In genomic region chr5:105679261-105679660, GRCm38 (mm10) we compare ENCODE assay signal across 30 mouse cellular contexts. TPM values are rescaled to one million over a fixed set of nuclear protein-coding genes. Genes with fewer than 3 reads are reported as not detected.
A peak's percentile ranks its signal among the peaks of the same experiment; 100 is the strongest.
DNase-seq lines count a peak whose midpoint lies in the region; ATAC-seq and TF ChIP-seq lines count a peak whose summit lies in the region.
"Had no signal": no experiment of that assay in that cellular context is flagged by ENCODE, and none has a peak within 500 bp of the region (broad histone marks: within the 10 kb centered on the region; RNA-seq: fewer than 3 reads in every experiment).

No protein-coding gene starts in this region.

- WGBS in liver, postnatal 0 days (ENCODE audit: insufficient replicate concordance), result 47% methylated on average over 4 of the region's 4 CpGs
- WGBS in liver, embryonic 11.5 days, result 49% methylated on average over 4 of the region's 4 CpGs
- 74% methylated on average over 4 of the region's 4 CpGs for WGBS in limb, embryonic 12.5 days

- H3K27ac ChIP-seq in liver, postnatal 0 days (ENCODE audit: low read depth), result no peak overlapping the region
- H3K27ac ChIP-seq in liver, embryonic 11.5 days (ENCODE audit: low read depth, low read length), result no peak overlapping the region
- no peak overlapping the region for H3K27ac ChIP-seq in MEL (ENCODE audit: control insufficient read depth, low read depth, low read length)
- peak overlapping the region; percentile 86; the same call in 1 of the 2 replicates for H3K27ac ChIP-seq in limb, embryonic 12.5 days
- H3K27ac ChIP-seq: embryonic facial prominence, embryonic 13.5 days; forebrain, embryonic 12.5 days; heart, adult 2 months; hindbrain, embryonic 13.5 days; intestine, embryonic 15.5 days had no signal

- no peaks in the 10 kb centered on the region for H3K27me3 ChIP-seq in liver, postnatal 0 days (ENCODE audit: insufficient read depth, low read length)
- H3K27me3 ChIP-seq in liver, embryonic 11.5 days (replicated peaks; ENCODE audit: control insufficient read depth, insufficient read depth, low read length), result no peaks in the 10 kb centered on the region
- H3K27me3 ChIP-seq in MEL (ENCODE audit: control insufficient read depth in 1 of 2, insufficient read depth in 2 of 2, low read length in 2 of 2), result no peaks in the 10 kb centered on the region
- no peaks in the 10 kb centered on the region for H3K27me3 ChIP-seq in limb, embryonic 12.5 days
- H3K27me3 ChIP-seq: embryonic facial prominence, embryonic 13.5 days; forebrain, embryonic 12.5 days; hindbrain, embryonic 13.5 days; intestine, embryonic 15.5 days had no signal

- no peak for TF ChIP-seq POLR2A in MEL (IDR thresholded peaks at IDR 0.05; ENCODE audit: control insufficient read depth in 1 of 2, insufficient read depth in 1 of 2, low read depth in 1 of 2, low read length in 2 of 2, poor library complexity in 1 of 2)

- H3K79me2 ChIP-seq in MEL (ENCODE audit: control insufficient read depth, insufficient read depth, low read length, poor library complexity), result no peaks in the 10 kb centered on the region

- no peak for TF ChIP-seq EP300 in liver, postnatal 0 days (IDR thresholded peaks at IDR 0.05; ENCODE audit: low read depth)
- 0 out of 4 replicates have a peak, but pooled peaks of 1 of the 2 experiments have one; percentile 10 for TF ChIP-seq EP300 in MEL (IDR thresholded peaks at IDR 0.05; ENCODE audit: low read depth in 1 of 2, low read length in 2 of 2)

- DNase-seq in liver, postnatal 0 days, result peak; percentile 2
- no peak for DNase-seq in liver, embryonic 11.5 days (ENCODE audit: low spot score)
- DNase-seq in 416B (ENCODE audit: low read depth), result peak; percentile 79
- peak; percentile 57 for DNase-seq in MEL (ENCODE audit: low read depth, low spot score)
- no peak for DNase-seq in kidney, adult 11 months
- DNase-seq in heart, adult 9 months (ENCODE audit: low spot score in 2 of 2), result no peak
- no peak for DNase-seq in lung, postnatal 4 days
- DNase-seq: adrenal gland, adult 8-10 months; adrenal gland, postnatal 25 days; cerebellum, adult 11 months; cerebellum, adult 2 months; cerebellum, adult 9-11 months; cerebellum, postnatal 25 days; gastrocnemius, postnatal 10 days; gastrocnemius, postnatal 36 days; heart, adult 2 months; heart, postnatal 36 days had no signal

- no peaks in the 10 kb centered on the region for H3K9me3 ChIP-seq in liver, postnatal 0 days (ENCODE audit: low read length)
- H3K9me3 ChIP-seq in liver, embryonic 11.5 days (ENCODE audit: control insufficient read depth, low read length), result no peaks in the 10 kb centered on the region
- no peaks in the 10 kb centered on the region for H3K9me3 ChIP-seq in MEL (replicated peaks; ENCODE audit: insufficient read depth, low read length)
- no peaks in the 10 kb centered on the region for H3K9me3 ChIP-seq in limb, embryonic 12.5 days
- H3K9me3 ChIP-seq: embryonic facial prominence, embryonic 10.5 days; embryonic facial prominence, embryonic 13.5 days; forebrain, embryonic 12.5 days; hindbrain, embryonic 10.5 days; hindbrain, embryonic 13.5 days; intestine, embryonic 15.5 days had no signal

- no peak overlapping the region for H3K4me3 ChIP-seq in liver, postnatal 0 days (ENCODE audit: low read depth, low read length)
- no peak overlapping the region for H3K4me3 ChIP-seq in liver, embryonic 11.5 days (ENCODE audit: low read depth, low read length)
- no peak overlapping the region for H3K4me3 ChIP-seq in MEL (ENCODE audit: control insufficient read depth in 1 of 2, insufficient read depth in 1 of 2, low read depth in 2 of 2, low read length in 2 of 2)
- no peak overlapping the region for H3K4me3 ChIP-seq in limb, embryonic 12.5 days (replicated peaks)
- H3K4me3 ChIP-seq: embryonic facial prominence, embryonic 10.5 days; embryonic facial prominence, embryonic 13.5 days; erythroblast, embryonic 14.5 days; forebrain, embryonic 12.5 days; heart, adult 2 months; hindbrain, embryonic 10.5 days; hindbrain, embryonic 13.5 days; intestine, embryonic 15.5 days had no signal

- no peak overlapping the region for H3K4me2 ChIP-seq in liver, postnatal 0 days (ENCODE audit: low read depth, low read length)
- H3K4me2 ChIP-seq in liver, embryonic 11.5 days, result no peak overlapping the region
- H3K4me2 ChIP-seq in limb, embryonic 12.5 days, result no peak overlapping the region
- H3K4me2 ChIP-seq: embryonic facial prominence, embryonic 13.5 days; forebrain, embryonic 12.5 days; heart, embryonic 11.5 days; hindbrain, embryonic 13.5 days; intestine, embryonic 15.5 days had no signal

- no peak for TF ChIP-seq CTCF in liver, postnatal 0 days (IDR thresholded peaks at IDR 0.05; ENCODE audit: low read depth)
- TF ChIP-seq CTCF in MEL (IDR thresholded peaks at IDR 0.05 in 2 of 3, conservative IDR thresholded peaks at IDR 0.05 in 1 of 3; ENCODE audit: control insufficient read depth in 1 of 3, insufficient read depth in 1 of 3, low read depth in 2 of 3, low read length in 3 of 3, poor library complexity in 1 of 3, severe bottlenecking in 1 of 3), result no peak

- H3K4me1 ChIP-seq in liver, postnatal 0 days (ENCODE audit: insufficient read depth), result peaks cover 5% of the 10 kb centered on the region; the same call in 1 of the 2 replicates
- H3K4me1 ChIP-seq in liver, embryonic 11.5 days (replicated peaks; ENCODE audit: control insufficient read depth, insufficient read depth, low read length), result peaks cover 3% of the 10 kb centered on the region
- H3K4me1 ChIP-seq in MEL (ENCODE audit: control insufficient read depth in 1 of 2, insufficient read depth in 2 of 2, low read length in 2 of 2), result no peaks in the 10 kb centered on the region
- H3K4me1 ChIP-seq in limb, embryonic 12.5 days (replicated peaks), result peaks cover 29% of the 10 kb centered on the region
- H3K4me1 ChIP-seq: intestine, embryonic 15.5 days had no signal

- ATAC-seq in liver, postnatal 0 days, result no peak
- no peak for ATAC-seq in liver, embryonic 11.5 days (replicated peaks; ENCODE audit: low FRiP score)
- no peak for ATAC-seq in limb, embryonic 12.5 days (ENCODE audit: insufficient number of reproducible peaks, insufficient read depth, low FRiP score, low TSS enrichment, low read depth)
- ATAC-seq: activated CD4-positive, CD25-positive, alpha-beta regulatory T cell, adult 4 months; CD4-positive, CD25-positive, alpha-beta regulatory T cell, adult 4 months; forebrain, embryonic 16.5 days; hindbrain, embryonic 16.5 days; intestine, embryonic 15.5 days had no signal

- H3K9ac ChIP-seq in liver, postnatal 0 days (replicated peaks), result no peak overlapping the region
- H3K9ac ChIP-seq in liver, embryonic 11.5 days (ENCODE audit: low read depth, low read length), result no peak overlapping the region
- H3K9ac ChIP-seq in MEL (ENCODE audit: control insufficient read depth, low read depth, low read length, poor library complexity, severe bottlenecking), result no peak overlapping the region
- no peak overlapping the region for H3K9ac ChIP-seq in limb, embryonic 12.5 days (replicated peaks)
- H3K9ac ChIP-seq: embryonic facial prominence, embryonic 13.5 days; forebrain, embryonic 12.5 days; hindbrain, embryonic 13.5 days; intestine, embryonic 15.5 days had no signal

- H3K36me3 ChIP-seq in liver, postnatal 0 days (replicated peaks; ENCODE audit: insufficient read depth, low read length), result no peaks in the 10 kb centered on the region
- no peaks in the 10 kb centered on the region for H3K36me3 ChIP-seq in liver, embryonic 11.5 days (ENCODE audit: control insufficient read depth, insufficient read depth, low read length)
- no peaks in the 10 kb centered on the region for H3K36me3 ChIP-seq in MEL (ENCODE audit: control insufficient read depth in 1 of 2, insufficient read depth in 2 of 2, low read length in 2 of 2)
- H3K36me3 ChIP-seq in limb, embryonic 12.5 days, result no peaks in the 10 kb centered on the region
- H3K36me3 ChIP-seq: embryonic facial prominence, embryonic 10.5 days; embryonic facial prominence, embryonic 13.5 days; forebrain, embryonic 12.5 days; hindbrain, embryonic 10.5 days; hindbrain, embryonic 13.5 days; intestine, embryonic 15.5 days had no signal

- no peak for TF ChIP-seq RAD21 in MEL (IDR thresholded peaks at IDR 0.05; ENCODE audit: low read depth, low read length)

TF ChIP-seq in MEL, 35 proteins besides CTCF, POLR2A, EP300 and RAD21:
- TF ChIP-seq SMC3 (IDR thresholded peaks at IDR 0.05; ENCODE audit: low read depth, low read length), result peak; percentile 21; the same call in 1 of the 2 replicates
- 0 out of 2 replicates have a peak, but pooled peaks have one; percentile 27 for TF ChIP-seq GATA1 (IDR thresholded peaks at IDR 0.05; ENCODE audit: low read depth, low read length)
- no peak for TF ChIP-seq ETS1 (IDR thresholded peaks at IDR 0.05; ENCODE audit: low read depth, low read length)
TF ChIP-seq in MEL: peak in this region for 2.

RNA-seq across cellular contexts. Expression of gene Lrrc8d, which starts 20.5 kb away (rescaled TPM):
- polyA plus RNA-seq in liver, postnatal 0 days (2015; fragmentation: Nextera tagmentation; extraction: Ambion mirVana), result 11.6 TPM in 2 replicates
- 18.0 and 21.4 TPM in 2 replicates for polyA plus RNA-seq in liver, embryonic 11.5 days (2014; fragmentation: Nextera tagmentation; extraction: Ambion mirVana)
- total RNA-seq in MEL (2012; rRNA removed), result 11.4 and 13.3 TPM in 2 replicates
- polyA plus RNA-seq in MEL (2012; ENCODE audit: insufficient read depth in 1 of 2, insufficient read length in 2 of 2, low read depth in 1 of 2, low replicate concordance in 2 of 2, missing spikeins in 1 of 2), result 100 to 1,000 TPM in 1 of 2 experiments, 10 to 100 TPM in 1; 21.9 to 258 TPM
- polyA plus RNA-seq in limb, embryonic 12.5 days (2016; fragmentation: Nextera tagmentation; extraction: Ambion mirVana), result 22.9 and 23.1 TPM in 2 replicates

Comparison
In these comparisons a context has a peak if more than half of its experiments do, and no peak if none do; other contexts are left out.
1. DNase-seq: peak in liver, postnatal 0 days (single experiment), 416B (single experiment) and MEL (single experiment); none in liver, embryonic 11.5 days (single experiment), kidney, adult 11 months (single experiment), heart, adult 9 months (0 of 2) and lung, postnatal 4 days (0 of 2).